Mouse (Mus musculus) spleen, adult 2 months (tissue): ENCODE measurements at regions not wholly inside any gene's neighbourhood (a gene's known extent, or its start where the extent isn't known, plus 50 kb on each side); places are given as distances from the start of the nearest gene placed in this dataset.

Source experiments
- CTCF ChIP-seq: fragments of 200-500 bp; IDR thresholded peaks from 2 replicates; pipeline ENCODE4 v1.5.1; 2011; ENCODE audit warnings: mild to moderate bottlenecking, inconsistent platforms; ENCODE audit not compliant: insufficient read depth, insufficient read length, insufficient replicate concordance; ENCODE audit errors: extremely low read depth
- POLR2A ChIP-seq: fragments of 200-500 bp; IDR thresholded peaks from 2 replicates; pipeline ENCODE4 v1.6.1; 2011; ENCODE audit warnings: low read depth, low read length, inconsistent platforms

- TF ChIP-seq CTCF (no peak), POLR2A (no peak)
Observed at GRCm38 (mm10) chr12:17493810-17494209, 50.8 kb upstream of the Odc1 start.
